Mouse (Mus musculus): ENCODE data around the gene Vash2.
A peak's percentile ranks its signal among the peaks of the same experiment; 100 is the strongest.
"Not testable (repeated sequence)": the region's sequence is repeated elsewhere in the genome, so short reads cannot be mapped to it uniquely, and the experiment has no call there.

Vash2 gene

DNA sequence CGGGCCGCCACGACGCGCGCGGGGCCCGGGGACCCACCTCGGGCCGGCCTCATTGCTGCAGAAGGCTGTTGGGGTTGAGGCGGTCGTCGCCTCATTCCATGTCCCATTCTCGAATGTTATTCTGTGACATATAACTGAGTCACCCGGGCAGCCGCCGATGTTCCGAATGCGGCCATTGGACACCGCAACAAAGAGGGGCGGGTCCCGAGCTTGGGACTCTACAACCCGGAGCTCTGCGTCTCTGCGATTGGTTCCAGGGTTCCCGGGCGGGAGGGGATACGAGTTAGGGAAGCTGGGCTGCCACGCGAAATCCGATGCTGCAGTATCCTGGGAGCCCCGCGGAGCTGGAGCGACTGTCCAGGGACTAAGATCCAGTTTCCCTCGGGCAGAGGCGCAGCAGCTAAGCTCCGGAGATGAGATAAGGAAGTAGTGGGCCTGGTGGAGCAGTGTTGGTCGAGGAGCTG is at the start of gene Vash2:
Vash2 (minus strand) TSS at position 197 of the 464 bp plus-strand sequence.
- peak; percentile 37 for DNase-seq

DNA sequence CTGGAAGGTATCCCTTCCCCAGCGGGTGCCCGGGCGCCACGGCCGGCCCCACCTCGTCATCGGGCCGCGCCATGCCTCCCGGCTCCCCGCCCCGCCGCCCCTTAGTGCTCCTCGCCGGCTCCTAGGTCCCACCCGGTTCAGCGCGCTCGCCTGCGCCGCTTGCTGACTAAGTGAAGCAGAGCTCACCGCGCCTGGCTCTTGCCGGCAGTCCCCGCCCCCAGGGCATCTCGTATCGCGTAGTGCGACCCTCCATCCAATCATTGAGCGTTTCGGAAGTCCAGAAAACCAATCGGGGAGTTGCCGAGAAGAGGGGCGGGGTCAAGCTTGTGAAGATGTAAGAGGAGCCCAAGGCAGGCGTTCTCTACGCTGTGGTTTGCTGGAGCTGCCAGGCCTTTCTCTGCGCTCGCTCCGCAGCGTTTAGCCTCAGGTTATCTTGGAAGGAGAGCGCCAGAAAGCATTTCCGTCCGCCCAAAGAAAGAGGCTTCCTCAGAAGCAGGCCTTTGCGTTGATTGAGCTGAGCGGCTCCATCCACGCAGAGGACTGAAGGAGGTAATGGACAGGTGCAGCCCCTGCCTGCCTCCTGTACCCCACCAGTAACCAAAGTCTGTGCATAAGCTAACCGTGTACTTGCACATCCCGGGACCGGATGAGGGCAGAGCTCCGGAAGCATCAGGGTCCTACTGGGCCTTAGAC is 47.1 kb upstream of the Vash2 start, which contains the start of gene Flvcr1:
Flvcr1 (minus strand) TSS at position 138 of the 693 bp plus-strand sequence.
- peak; percentile 99 for DNase-seq

DNA sequence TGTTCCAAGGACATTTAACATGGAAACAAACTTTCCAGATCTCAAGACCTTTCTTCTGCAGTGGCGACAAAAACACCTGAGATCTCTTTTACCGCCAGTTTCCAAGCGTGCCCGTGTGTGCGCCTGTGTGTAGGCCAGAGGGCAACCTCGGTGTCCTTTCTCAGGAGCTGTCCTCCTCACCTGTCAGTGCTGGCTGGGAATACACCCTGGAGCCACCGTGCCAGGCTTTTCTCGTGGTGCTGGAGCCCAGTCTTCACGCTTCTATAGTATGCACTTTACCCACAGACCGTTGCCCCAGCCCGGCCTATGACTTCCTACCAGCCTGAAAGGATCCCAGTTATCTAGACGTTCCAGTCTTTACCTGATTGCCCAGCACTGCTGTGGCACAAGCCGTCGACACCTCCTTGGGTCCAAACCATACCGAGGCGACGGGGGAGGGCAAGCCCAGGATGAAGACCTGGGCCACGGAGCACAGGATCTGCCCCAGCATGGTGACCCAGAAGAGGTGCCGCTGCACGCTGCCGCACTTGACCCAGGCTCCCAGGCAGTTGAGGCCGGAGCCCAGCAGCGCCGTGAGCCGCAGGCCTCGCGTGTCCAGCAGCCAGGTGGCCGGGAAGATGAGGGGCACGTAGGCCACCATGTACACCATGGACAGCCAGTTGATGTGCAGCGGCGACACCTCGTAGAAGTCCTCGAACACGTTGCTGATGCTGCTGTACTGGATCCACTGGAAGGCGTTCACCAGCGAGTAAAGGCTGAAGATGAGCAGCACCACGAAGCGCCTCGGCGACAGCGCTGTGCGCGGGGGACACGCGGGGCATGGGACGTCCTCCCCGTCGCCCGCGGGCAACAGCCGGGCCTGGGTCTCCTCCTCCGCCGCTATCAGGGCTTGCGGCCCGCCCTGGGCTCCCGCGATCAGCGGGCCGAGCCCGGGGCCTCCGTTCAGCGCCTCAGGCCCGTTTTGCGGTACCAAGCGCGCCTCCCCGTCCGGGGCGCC is 46.2 kb upstream of the Vash2 start:
- no peak for DNase-seq

DNA sequence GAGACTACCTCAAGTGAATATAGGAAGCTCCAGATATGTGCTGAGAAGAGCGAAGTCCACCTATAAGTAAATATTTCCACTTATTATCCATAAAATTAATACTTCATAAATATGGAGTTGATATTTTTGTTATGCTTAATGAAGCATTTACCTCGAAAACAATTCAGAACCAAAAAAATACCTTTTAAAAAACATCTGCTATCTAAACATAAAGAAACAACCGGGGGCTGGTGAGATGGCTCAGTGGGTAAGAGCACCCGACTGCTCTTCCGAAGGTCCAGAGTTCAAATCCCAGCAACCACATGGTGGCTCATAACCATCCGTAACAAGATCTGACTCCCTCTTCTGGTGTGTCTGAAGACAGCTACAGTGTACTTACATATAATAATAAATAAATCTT is 44.7 kb upstream of the Vash2 start:
- DNase-seq, result not testable (repeated sequence)

DNA sequence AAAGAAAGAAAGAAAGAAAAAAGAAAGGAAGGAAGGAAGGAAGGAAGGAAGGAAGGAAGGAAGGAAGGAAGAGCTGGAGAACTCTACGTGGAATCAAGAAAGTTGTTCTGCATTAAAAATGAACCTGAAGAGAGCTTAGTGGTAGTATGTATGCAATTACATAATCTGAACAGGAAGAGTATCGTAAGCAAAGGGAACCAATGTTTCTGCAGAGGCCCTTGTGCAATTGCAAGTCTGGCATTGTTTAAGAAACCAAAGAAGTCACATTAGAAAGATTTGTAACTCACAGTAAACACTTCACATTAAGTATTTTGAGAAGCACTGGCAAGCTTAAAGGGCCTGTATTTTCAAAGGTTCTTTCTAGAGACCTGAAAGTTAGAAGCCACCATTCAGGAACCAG is 44.0 kb upstream of the Vash2 start:
- no peak for DNase-seq

DNA sequence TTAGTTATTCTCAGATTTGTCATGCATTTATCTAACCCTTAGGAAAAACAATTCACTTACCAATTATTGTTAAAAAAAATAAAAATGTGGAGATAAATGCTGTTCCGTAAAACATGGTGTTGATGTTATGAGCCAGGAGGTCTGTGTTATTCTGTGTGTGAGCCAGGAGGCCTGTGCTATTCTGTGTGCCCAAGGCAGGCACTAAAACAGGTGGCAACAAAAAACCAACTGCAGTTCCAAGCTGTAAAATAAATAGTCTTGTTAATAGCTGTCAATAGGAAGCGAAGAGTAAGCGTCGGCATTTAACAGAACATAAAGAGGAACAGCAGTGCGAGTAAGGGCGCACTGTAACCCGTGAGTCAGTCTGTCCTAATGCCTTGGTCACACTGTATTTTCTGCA is 41.9 kb upstream of the Vash2 start:
- DNase-seq, result no peak

DNA sequence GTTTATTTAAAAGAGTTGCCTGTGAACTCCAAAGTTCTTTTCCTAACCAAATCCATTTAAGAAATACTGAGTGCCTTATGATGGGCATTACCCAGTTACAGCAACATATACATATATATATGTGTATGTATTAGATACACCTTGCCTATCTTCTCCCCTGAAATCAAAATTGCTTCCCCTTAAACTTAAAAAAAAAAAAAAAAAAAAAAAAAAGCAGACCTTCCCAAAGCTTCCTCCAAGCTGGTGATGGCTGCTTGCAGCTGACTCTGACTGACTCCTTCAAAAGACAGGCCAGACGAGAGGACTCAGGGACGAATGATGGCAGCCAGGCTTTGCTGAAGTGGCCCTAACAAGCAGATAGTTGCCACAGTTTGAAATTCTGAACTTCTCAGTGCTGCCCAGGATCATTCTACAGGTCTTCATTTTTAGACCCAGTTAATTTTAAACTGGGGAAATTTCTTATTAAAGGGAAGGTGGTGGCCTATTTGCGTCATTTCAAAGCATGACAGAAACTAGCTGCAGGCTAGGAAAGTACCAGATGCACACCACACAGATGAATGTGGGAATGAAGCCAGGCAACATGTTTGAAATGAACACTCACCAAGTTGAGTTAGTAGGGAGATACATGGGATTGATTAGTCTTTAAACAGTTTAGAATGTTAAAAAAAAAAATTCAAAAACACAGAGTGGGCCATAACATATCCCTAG is 41.3 kb upstream of the Vash2 start:
- DNase-seq, result no peak

DNA sequence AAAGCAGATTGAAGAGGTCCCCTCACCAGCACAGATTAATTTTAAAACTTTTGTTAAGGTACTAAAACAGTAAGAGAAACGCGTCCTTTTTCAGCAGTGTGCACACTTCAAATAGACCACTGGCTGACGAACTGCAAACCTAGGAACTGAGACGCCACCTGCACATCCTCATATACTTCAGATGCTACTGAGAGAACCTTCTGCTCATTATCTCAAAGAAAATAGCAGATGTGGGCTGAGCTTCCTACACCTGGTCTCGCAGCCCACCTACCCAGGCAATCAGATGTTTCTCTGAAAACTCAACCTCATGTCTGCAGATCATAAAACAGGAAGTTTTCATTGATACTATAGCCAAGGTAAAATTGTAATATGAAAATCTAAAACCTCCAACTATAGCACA is 40.7 kb upstream of the Vash2 start:
- peak; percentile 38 for DNase-seq

DNA sequence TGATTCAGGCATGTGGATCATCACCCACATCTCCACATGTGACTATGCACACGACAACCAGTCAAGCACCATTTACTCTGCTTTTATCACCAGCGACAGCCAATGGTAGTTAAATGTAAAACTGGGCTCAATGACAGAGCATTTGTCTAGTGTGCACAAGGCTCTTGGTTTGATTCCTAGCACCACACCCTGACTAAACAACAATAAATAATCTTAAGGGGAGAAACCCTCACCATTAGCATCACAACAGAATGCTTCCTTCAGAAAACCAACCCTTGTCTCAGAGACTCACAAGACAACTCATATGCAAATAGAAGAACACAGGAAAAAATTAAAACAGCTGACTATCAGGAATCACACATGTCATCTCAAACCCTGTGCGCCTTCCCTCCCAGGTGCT is 35.2 kb upstream of the Vash2 start:
- no peak for DNase-seq

DNA sequence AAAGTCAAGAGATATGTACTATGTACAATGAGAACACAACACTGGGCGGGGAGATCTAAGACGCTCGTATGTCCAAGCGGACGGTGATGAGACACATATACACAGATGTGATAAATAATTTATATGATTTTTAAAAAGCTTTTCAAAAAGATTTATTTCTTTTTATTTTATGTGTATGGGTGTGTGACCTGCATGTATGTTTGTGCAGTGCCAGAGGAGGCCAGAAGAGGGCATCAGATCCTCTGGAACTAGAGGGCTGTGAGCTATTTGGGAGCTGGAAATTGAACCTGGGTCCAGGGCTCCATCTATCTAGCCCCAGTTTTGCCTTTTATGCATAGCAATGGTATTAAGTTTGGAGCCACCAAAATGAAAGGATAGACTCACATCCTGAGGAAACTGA is 29.6 kb upstream of the Vash2 start:
- peak; percentile 52 for DNase-seq

DNA sequence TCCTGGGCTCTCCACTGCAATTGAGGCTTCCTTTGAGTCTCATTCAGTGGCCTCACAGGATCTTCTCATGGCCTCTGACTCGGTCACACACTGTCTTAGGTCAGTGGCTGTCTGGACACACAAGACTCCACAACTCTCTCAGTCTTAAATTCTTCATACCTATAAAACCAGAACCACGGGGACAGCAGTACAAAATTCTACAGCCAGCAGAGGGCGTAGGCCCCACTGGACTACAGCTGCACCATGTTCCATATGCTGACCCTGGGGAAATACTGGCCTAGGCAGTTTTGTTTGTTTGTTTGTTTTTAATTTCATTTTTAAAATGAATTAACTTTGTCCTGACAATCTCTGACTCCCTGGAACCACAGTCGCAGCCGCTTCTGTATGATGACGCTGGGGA is 23.1 kb upstream of the Vash2 start:
- DNase-seq, result peak; percentile 56

DNA sequence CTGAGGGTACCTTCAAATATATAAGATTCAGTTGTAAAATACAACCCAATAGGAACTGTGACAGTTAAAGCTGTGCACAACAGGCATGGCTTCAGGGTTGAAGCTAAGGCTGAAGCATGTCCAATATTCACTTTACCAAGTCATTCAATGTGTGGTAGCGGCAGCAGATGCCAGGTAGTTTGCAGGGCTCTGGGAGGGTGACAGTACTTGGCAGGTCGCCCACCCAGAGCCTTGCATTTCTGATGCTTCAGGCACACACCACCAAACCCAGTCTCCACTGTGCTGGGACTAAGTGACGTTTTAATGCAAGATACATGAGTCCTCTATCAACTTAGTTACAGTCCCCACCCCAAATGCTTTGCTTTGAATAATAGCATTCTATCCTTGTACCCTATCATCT is 21.6 kb upstream of the Vash2 start:
- DNase-seq, result no peak

DNA sequence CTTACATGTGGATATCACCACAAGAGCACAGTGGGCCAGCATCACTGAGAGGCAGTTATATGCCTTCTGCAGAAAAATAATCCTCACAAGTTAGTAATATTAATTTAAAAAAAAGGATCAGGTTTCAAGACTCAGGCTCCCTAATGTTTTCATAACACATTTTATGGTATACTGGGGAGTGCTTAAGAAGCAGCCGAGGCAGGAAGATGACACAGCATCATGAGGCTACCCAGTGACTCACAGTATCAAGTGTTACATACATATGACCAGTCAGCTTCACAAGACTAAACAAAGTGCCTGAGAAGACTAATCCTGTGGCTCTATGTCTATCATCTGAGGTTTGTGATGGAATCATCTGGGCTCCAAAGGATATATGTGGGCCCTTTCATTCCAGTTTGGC is 18.9 kb upstream of the Vash2 start:
- DNase-seq, result no peak

DNA sequence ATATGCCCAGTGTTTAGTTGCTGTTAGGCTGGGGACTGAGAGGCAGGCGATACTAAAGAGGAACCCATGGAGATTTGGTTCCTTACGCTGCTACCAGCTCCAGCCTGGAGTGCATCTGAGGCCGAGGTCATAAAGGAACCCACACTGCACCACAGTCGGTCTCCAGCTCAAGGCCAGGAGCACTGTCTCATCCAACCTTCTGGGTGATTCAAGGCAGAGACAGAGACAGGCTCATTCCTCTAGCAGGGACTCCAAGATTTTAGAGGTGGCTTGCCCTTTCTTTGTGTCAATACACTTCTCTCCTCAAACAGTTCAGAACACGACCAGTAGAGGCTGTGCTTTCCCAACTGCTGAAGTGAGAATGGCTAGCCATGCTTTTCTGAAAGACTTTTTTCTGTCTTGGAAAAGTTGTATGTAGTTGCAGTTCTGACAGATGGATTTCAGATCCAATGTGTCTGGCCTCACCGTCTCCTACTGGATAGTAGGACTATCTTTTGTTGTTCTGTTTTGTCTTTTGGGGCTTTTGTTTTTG is 17.3 kb upstream of the Vash2 start:
- DNase-seq, result no peak

DNA sequence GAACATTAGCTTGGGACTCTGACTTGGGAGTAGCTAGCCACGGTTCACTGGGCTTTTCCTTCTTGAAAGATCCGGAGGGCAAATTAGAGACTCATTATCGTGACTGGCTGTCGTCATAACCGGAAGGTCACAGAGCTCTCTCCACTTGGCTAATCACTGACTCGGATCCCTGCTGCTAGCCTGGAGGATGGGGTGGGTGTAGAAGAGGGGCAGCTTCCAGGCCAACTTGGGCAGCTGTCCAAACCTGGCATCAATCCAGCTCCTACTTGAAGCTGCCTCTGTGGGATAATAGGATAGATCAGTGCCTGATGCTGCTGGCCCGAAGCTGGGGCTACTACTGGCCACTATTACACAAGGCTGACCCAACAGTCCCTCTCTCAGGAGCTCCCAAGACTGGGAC is 16.5 kb upstream of the Vash2 start:
- no peak for DNase-seq

DNA sequence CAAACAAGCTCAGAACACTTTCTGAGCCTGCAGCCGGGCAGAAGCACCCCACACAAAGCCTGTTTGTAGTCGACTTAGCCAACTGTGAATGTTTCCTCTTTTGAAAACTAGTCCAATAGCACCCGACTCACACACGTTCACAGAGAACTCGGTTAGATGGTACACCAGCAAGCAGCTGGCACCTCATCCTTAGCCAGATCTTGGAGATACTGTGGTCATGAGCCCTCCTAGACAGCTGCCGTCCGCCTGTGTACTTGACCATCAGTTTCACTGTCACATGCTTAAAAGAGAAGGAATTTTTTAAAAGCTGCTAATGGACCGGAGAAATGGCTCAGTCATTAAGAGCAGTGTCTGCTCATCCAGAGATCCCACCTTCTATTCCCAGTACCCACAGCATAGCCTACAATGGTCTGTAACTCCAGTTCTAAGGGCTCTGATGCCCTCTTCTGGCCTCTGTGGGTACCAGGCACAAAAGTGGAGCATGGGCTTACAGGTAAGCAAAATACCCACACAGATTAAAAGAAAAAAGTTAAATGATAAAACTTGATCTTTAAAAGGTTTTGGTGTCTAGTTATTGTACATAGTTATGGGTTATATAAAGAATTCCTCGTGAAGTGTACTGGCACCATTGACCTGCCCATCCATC is 10.5 kb upstream of the Vash2 start:
- no peak for DNase-seq

DNA sequence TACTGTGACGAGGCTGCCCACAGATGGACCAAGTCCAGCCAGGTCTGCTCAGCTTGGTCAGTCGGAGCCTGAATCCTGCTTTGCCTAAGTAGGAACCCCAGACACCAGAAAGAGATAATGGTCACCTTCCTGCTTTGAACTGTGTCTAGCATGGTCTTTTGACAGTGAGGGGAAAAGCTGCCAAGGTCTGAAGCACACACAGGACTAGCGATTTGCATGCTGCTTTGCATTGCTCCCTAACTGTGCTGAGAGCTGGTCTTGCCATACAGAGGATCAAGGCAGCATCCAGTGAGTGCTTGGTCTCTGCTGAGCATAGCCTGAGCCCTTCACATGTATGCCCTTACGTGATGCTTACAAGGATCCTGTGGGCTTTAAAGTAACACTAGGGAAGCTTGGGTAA is 2.3 kb upstream of the Vash2 start:
- no peak for DNase-seq

DNA sequence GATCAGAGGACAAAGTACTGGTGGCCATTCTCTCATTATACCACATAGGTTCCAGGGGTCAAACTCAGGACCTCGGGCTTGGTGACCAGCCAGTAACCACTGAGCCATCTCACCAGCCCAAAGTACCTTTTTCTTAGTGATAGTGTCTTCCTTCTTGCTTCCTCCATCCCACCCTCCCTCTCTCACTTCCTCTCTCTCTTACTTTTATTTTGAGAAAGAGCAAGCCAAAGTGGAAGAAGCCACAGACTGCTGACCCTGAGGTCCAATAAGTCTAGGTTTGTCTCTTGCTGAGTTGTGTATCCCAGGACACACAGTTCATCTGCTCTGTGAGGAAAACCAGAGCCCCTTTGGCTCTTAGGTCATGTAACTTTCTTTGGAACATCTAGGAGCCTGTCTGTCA is 1.4 kb upstream of the Vash2 start:
- no peak for DNase-seq

DNA sequence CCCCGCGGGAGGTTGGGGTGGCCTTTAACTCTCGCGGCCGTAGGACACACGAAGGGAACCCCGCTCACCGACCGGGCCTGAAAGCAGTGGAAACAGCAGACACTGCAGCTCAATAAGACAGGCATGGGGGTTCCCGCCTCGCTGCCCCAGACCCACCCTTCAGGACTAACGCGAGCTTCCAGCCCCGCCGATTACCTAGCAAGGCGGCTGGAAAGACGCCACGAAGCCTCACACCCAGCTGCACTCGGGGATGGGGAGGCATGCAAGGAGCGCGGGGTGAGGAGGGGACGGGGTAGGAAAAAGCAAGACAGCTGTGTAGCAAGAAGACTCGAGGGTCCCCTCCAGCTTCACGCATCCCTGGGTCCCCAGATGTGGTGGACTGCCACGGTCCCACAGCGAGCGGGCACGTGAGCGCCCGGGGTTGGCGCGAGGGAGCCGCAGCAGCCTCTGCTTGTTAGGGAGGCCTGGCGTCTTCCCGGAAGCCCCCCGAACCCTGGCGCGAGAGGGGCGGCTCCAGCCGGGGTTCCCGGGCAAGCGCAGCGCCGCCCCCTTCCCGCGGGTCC is 504 bp downstream of the Vash2 start:
- peak; percentile 50 for DNase-seq

DNA sequence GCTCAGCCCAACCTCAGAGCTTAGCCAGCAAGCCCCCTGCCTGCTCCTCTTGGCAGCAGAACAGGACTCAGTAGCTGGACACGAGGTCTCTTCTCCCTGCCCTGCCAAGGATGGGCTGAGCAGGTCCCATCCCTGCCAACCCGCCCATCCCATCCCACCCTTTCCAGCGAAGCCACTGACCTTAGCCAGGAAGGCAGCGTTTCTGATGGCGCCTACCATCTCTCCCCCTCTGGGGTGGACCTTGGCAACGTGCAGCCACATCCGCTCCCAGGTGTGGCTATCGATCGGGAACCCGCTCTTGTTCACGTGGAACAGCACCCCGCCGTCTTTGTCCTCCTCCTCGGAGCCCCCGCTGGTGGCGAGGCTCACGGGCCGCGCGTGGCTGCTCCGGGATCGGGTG is 1.1 kb downstream of the Vash2 start:
- DNase-seq, result no peak

DNA sequence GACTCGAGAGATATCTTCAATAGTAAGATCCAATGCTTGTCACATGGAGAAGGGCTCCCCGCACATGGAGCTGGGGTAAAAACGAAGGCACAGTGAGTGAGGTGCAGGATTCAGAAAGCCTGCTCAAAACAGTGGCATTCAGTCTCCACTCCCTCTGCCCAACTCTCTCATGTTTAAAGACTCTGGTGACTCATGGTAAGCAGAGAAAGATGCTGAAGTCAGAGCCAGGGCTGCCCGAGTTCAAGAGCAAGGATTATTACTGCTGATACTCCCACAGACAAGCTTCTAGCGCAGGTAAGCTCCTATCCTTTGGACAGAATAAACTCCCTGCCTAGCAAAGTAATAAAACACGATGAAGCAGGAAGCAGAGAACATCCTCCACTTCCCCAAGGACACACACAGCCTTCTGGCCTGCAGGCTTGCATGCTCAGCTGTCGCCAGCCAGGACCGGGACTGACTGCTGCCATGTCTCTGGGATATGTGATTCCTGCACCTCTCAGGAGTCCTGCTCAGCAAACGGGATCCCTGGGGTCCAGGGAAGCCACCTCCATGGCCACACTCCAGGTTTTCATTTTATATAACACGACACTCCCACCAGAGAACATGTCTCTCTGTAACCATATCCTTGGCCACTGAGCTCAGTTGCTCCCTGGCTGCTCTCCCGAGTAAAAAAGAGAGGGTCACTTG is 2.1 kb downstream of the Vash2 start:
- DNase-seq, result no peak

DNA sequence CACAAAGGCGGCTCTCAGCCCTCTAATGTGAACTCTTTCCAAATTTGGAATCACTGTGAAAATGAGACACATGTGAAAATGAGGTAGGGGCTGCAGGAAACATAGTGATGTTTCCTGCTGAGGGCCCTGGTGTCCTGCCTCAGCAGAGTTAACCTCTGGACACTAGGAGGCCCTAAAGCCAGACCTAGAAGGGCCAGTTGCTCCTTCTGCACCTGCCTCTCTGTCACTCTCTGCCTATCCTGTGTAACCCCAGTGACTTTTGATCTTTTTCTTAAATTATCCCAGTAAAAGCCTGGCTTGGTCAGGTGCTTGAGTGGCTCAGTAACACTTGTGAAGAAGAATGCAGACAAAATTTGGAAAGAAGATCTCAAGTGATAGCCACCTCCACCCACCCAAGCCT is 4.3 kb downstream of the Vash2 start:
- no peak for DNase-seq
